Mouse (Mus musculus) liver, embryonic 15.5 days (tissue): ENCODE results near the gene Polr1b. TPM values are rescaled to one million over a fixed set of nuclear protein-coding genes. Genes with fewer than 3 reads are reported as not detected.

Source experiments
- ATAC-seq: fragments of 200-750 bp; cut with Nextera tagmentation; 2 replicates; pipeline ENCODE4 v1.8.0; 2017; ENCODE audit warnings: moderate number of reproducible peaks, mild to moderate bottlenecking, moderate library complexity; ENCODE audit not compliant: insufficient read depth
- H3K27ac ChIP-seq: fragments of 300-500 bp; sonication (generic); replicated peaks from 2 replicates; pipeline ENCODE4 v1.5.1; 2015; ENCODE audit warnings: mild to moderate bottlenecking, inconsistent platforms
- H3K27me3 ChIP-seq: fragments of 300-500 bp; sonication (generic); 2 replicates; pipeline ENCODE4 v1.6.1; 2015; ENCODE audit warnings: mild to moderate bottlenecking, inconsistent platforms
- H3K36me3 ChIP-seq: fragments of 300-500 bp; sonication (generic); replicated peaks from 2 replicates; pipeline ENCODE4 v1.6.1; 2015; ENCODE audit warnings: moderate library complexity, mild to moderate bottlenecking, inconsistent platforms
- H3K4me1 ChIP-seq: fragments of 300-500 bp; sonication (generic); replicated peaks from 2 replicates; pipeline ENCODE4 v1.6.1; 2015; ENCODE audit warnings: inconsistent platforms
- H3K4me2 ChIP-seq: fragments of 300-500 bp; sonication (generic); 2 replicates; pipeline ENCODE4 v1.6.1; 2015; ENCODE audit warnings: moderate library complexity, mild to moderate bottlenecking, inconsistent platforms
- H3K4me3 ChIP-seq: fragments of 300-500 bp; sonication (generic); replicated peaks from 2 replicates; pipeline ENCODE4 v1.5.1; 2015; ENCODE audit warnings: mild to moderate bottlenecking, inconsistent platforms
- H3K9ac ChIP-seq: fragments of 300-500 bp; sonication (generic); 2 replicates; pipeline ENCODE4 v1.6.1; 2015; ENCODE audit warnings: moderate library complexity, mild to moderate bottlenecking, inconsistent platforms
- H3K9me3 ChIP-seq: fragments of 300-500 bp; sonication (generic); replicated peaks from 2 replicates; pipeline ENCODE4 v1.6.1; 2016; ENCODE audit warnings: inconsistent platforms
- WGBS: fragments of 180-500 bp; shearing (Covaris S2); methylation state at CpG from one replicate; pipeline ENCODE4 v1.1.7; 2015; ENCODE audit warnings: mixed read lengths; ENCODE audit not compliant: insufficient replicate concordance; 5-methylcytosine and 5-hydroxymethylcytosine counted together
- polyA plus RNA-seq: library from polyadenylated mRNA; unstranded; fragments of >200 nt; fragmentation: Nextera tagmentation; extraction: Ambion mirVana; gene quantifications from 2 replicates; pipeline ENCODE4 v1.2.1, GENCODE M21; 2015

The Polr1b gene
- 12.2 and 12.9 TPM in 2 replicates for polyA plus RNA-seq

GRCm38 (mm10) chr2:129100784-129101310, at the start of gene Polr1b:
Polr1b (plus strand) TSS chr2:129100995.
- peaks cover 23% of the 10 kb centered on the region for H3K4me1 ChIP-seq
- peaks cover 32% of the 10 kb centered on the region for H3K36me3 ChIP-seq
- peak within 1 kb of the TSS; percentile 74 for H3K9ac ChIP-seq
- 0% methylated on average over 35 of the region's 35 CpGs for WGBS
- ATAC-seq = peak; percentile 98
- H3K4me2 ChIP-seq = peak within 1 kb of the TSS; percentile 98
- H3K9me3 ChIP-seq = no peaks in the 10 kb centered on the region
- H3K4me3 ChIP-seq = peak within 1 kb of the TSS; percentile 85
- H3K27me3 ChIP-seq = no peaks in the 10 kb centered on the region
- H3K27ac ChIP-seq = no peak within 1 kb of the TSS

DNA sequence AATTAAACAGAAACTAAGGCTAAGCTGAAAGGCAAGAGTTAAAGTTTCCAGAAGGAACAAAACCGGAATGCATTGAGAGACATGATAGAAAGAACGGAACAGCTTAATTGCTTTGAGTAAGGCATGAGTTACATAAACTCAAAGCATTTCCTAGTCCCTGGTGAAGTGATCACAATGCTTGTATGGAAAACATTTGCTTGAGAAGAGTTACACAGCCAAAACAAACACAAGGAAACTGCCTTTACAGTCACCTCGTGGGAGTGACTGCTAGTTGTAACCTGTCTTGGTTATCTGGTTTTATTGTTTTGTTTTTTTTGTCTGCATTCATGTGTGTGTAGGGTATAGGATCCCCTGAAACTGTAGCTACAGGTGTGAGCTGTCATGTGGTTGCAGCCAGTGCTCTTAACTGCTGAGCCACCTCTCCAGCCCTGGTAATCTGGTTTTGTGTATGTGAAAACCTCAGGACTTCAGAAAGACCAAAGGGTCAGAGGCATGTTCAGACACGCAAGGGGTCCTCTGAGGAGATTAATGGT, 48.3 kb upstream of the Polr1b start:
- Histone ChIP-seq H3K4me2 (no peak overlapping the region), H3K36me3 (no peaks in the 10 kb centered on the region), H3K27ac (no peak overlapping the region), H3K27me3 (no peaks in the 10 kb centered on the region), H3K4me3 (no peak overlapping the region), H3K4me1 (peaks cover 9% of the 10 kb centered on the region), H3K9me3 (no peaks in the 10 kb centered on the region), H3K9ac (no peak overlapping the region)
- 58% methylated on average over 4 of the region's 4 CpGs for WGBS
- no peak for ATAC-seq

DNA sequence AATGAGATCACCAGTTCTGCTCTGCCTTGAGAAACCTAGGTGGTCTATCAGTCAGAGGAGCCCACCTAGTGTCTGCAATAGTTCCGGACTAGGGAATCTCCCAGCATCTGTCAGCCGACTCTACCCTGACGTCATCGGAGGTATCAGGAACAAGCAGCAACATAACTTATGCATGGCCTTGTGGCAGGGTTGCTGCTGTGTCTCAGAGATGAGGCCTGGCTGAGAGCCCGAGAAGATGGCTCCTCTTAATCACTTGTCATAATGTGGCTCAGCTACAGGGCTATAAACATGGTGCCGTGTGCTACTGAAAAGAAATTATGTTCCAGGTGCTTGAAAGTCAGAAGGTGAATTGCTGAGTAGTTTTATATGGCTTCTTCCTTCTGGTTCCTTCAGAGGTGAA, 45.1 kb upstream of the Polr1b start:
- Histone ChIP-seq H3K9ac (no peak overlapping the region), H3K9me3 (no peaks in the 10 kb centered on the region), H3K4me2 (no peak overlapping the region), H3K27ac (no peak overlapping the region), H3K4me1 (peaks cover 21% of the 10 kb centered on the region), H3K36me3 (no peaks in the 10 kb centered on the region), H3K27me3 (no peaks in the 10 kb centered on the region), H3K4me3 (no peak overlapping the region)
- 68% methylated on average over 6 of the region's 6 CpGs for WGBS
- ATAC-seq = no peak

DNA sequence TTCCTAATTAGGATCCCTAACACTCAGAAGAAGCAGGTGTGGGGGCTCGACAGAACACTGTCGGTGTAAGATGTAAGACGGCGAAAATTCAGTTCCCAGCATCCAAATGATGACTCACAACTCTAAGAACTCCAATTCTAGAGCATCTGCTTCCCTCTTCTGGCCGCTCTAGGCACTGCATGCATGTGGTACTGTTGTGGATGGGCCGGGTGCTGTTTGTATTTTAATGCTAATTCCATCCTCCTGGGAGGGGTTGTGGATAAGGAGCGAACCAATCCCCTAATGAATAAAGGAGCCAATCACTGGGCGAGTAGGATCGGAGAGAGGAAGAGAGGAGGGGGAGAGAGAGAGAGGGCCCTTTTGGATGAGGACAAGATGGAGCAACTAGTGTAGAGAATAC, 44.2 kb upstream of the Polr1b start:
- 46% methylated on average over 9 of the region's 9 CpGs for WGBS
- Histone ChIP-seq H3K4me1 (peaks cover 21% of the 10 kb centered on the region), H3K36me3 (no peaks in the 10 kb centered on the region), H3K27ac (no peak overlapping the region), H3K4me2 (no peak overlapping the region), H3K9me3 (no peaks in the 10 kb centered on the region), H3K4me3 (no peak overlapping the region), H3K27me3 (no peaks in the 10 kb centered on the region), H3K9ac (no peak overlapping the region)
- no peak for ATAC-seq

GRCm38 (mm10) chr2:129057256-129057655, 43.5 kb upstream of the Polr1b start:
- H3K27me3 ChIP-seq = 0 out of 2 replicates have a peak, but pooled peaks cover 6% of the 10 kb centered on the region
- 73% methylated on average over 8 of the region's 8 CpGs for WGBS

GRCm38 (mm10) chr2:129057920-129058361, 42.9 kb upstream of the Polr1b start:
- Histone ChIP-seq H3K4me2 (peak overlapping the region; percentile 49), H3K9me3 (no peaks in the 10 kb centered on the region), H3K36me3 (no peaks in the 10 kb centered on the region), H3K4me3 (no peak overlapping the region), H3K27ac (peak overlapping the region; percentile 51; the same call in 1 of the 2 replicates), H3K9ac (peak overlapping the region; percentile 4; the same call in 1 of the 2 replicates), H3K4me1 (peaks cover 21% of the 10 kb centered on the region), H3K27me3 (0 out of 2 replicates have a peak, but pooled peaks cover 12% of the 10 kb centered on the region)
- 50% methylated on average over 6 of the region's 6 CpGs for WGBS
- ATAC-seq = peak; percentile 97

More at GRCm38 (mm10) chr2:129057256-129057655, 43.5 kb upstream of the Polr1b start:
- ATAC-seq = no peak
- H3K36me3 ChIP-seq = no peaks in the 10 kb centered on the region
- H3K4me2 ChIP-seq = no peak overlapping the region
- H3K4me1 ChIP-seq = peaks cover 21% of the 10 kb centered on the region
- no peak overlapping the region for H3K27ac ChIP-seq
- H3K4me3 ChIP-seq = no peak overlapping the region
- no peak overlapping the region for H3K9ac ChIP-seq
- no peaks in the 10 kb centered on the region for H3K9me3 ChIP-seq

GRCm38 (mm10) chr2:129061456-129062059, 39.2 kb upstream of the Polr1b start:
- Histone ChIP-seq H3K4me1 (peaks cover 34% of the 10 kb centered on the region), H3K9ac (no peak overlapping the region), H3K27ac (no peak overlapping the region), H3K4me3 (no peak overlapping the region), H3K4me2 (no peak overlapping the region), H3K9me3 (no peaks in the 10 kb centered on the region), H3K36me3 (no peaks in the 10 kb centered on the region), H3K27me3 (peaks cover 31% of the 10 kb centered on the region; the same call in 1 of the 2 replicates)
- 66% methylated on average over 10 of the region's 10 CpGs for WGBS
- ATAC-seq = no peak

- H3K9ac ChIP-seq = peak within 1 kb of the TSS; percentile 68
- peak within 1 kb of the TSS; percentile 48 for H3K27ac ChIP-seq
- peaks cover 18% of the 10 kb centered on the region for H3K4me1 ChIP-seq
- H3K9me3 ChIP-seq = no peaks in the 10 kb centered on the region
- H3K4me3 ChIP-seq = peak within 1 kb of the TSS; percentile 72
- peak; percentile 91 for ATAC-seq
- WGBS = 3% methylated on average over 62 of the region's 62 CpGs
- peak within 1 kb of the TSS; percentile 96 for H3K4me2 ChIP-seq
- H3K27me3 ChIP-seq = peaks cover 42% of the 10 kb centered on the region; the same call in 1 of the 2 replicates
- no peaks in the 10 kb centered on the region for H3K36me3 ChIP-seq
Measured at GRCm38 (mm10) chr2:129065437-129066282, 35.1 kb upstream of the Polr1b start, which contains the start of gene Ttl. Ttl (plus strand) TSS chr2:129065942.

- H3K27me3 ChIP-seq = peaks cover 42% of the 10 kb centered on the region; the same call in 1 of the 2 replicates
- WGBS = 1% methylated on average over 20 of the region's 20 CpGs
- ATAC-seq = peak; percentile 67
- peak overlapping the region; percentile 68 for H3K9ac ChIP-seq
- peak overlapping the region; percentile 96 for H3K4me2 ChIP-seq
- H3K36me3 ChIP-seq = no peaks in the 10 kb centered on the region
- H3K9me3 ChIP-seq = no peaks in the 10 kb centered on the region
- H3K27ac ChIP-seq = peak overlapping the region; percentile 48
- H3K4me3 ChIP-seq = peak overlapping the region; percentile 72
- H3K4me1 ChIP-seq = peaks cover 18% of the 10 kb centered on the region
Measured at GRCm38 (mm10) chr2:129066326-129066725, 34.5 kb upstream of the Polr1b start.

DNA sequence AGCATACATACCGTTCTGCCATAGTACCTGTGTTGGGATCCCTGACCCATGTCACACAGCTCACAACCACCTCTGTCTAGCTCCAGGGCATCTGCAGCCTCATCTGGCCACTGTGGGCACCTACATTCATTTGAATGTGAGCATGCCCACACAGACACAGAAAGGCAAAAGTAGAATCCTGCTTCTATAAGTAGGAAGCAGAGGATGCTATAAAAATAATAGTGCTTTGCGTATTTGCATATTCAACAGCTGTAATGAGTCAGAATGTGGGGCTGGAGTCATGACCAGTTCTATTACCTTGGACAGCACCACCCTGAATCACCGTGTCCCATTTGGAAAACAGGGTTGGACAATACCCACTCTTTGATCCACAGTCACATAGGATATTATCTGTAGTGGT, 30.5 kb upstream of the Polr1b start:
- Histone ChIP-seq H3K4me1 (peaks cover 17% of the 10 kb centered on the region), H3K27me3 (peaks cover 22% of the 10 kb centered on the region; the same call in 1 of the 2 replicates), H3K4me2 (no peak overlapping the region), H3K9ac (no peak overlapping the region), H3K9me3 (no peaks in the 10 kb centered on the region), H3K4me3 (no peak overlapping the region), H3K27ac (no peak overlapping the region), H3K36me3 (no peaks in the 10 kb centered on the region)
- 72% methylated on average over 3 of the region's 3 CpGs for WGBS
- ATAC-seq = no peak
